Mouse (Mus musculus): ENCODE measurements at regions not wholly inside any gene's neighbourhood (a gene's known extent, or its start where the extent isn't known, plus 50 kb on each side); places are given as distances from the start of the nearest gene placed in this dataset.

- no peak for DNase-seq (ENCODE audit: low spot score)
Observed at GRCm38 (mm10) chr4:81727735-81728581, 285.3 kb upstream of the Mpdz start.

- DNase-seq (ENCODE audit: low spot score): no peak
Observed at GRCm38 (mm10) chr4:81726761-81727723, 284.4 kb upstream of the Mpdz start.

GRCm38 (mm10) chr4:81724751-81725150 is 282.1 kb upstream of the Mpdz start:
- no peak for DNase-seq (ENCODE audit: low spot score)

GRCm38 (mm10) chr4:81712378-81712777 is 269.8 kb upstream of the Mpdz start:
- no peak for DNase-seq (ENCODE audit: low spot score)

GRCm38 (mm10) chr4:81695182-81695581 is 252.6 kb upstream of the Mpdz start:
- DNase-seq (ENCODE audit: low spot score): no peak

- no peak for DNase-seq (ENCODE audit: low spot score)
Observed at GRCm38 (mm10) chr4:81677205-81677604, 234.6 kb upstream of the Mpdz start.

- peak; percentile 3 for DNase-seq (ENCODE audit: low spot score)
Observed at GRCm38 (mm10) chr4:81674871-81675270, 232.3 kb upstream of the Mpdz start.

- DNase-seq (ENCODE audit: low spot score): no peak
Observed at GRCm38 (mm10) chr4:81673398-81674265, 231.0 kb upstream of the Mpdz start.

- DNase-seq (ENCODE audit: low spot score): no peak
Observed at GRCm38 (mm10) chr4:81671986-81672385, 229.4 kb upstream of the Mpdz start.

- no peak for DNase-seq (ENCODE audit: low spot score)
Observed at GRCm38 (mm10) chr4:81669181-81669580, 226.6 kb upstream of the Mpdz start.

GRCm38 (mm10) chr4:81661096-81661495 is 218.5 kb upstream of the Mpdz start:
- DNase-seq (ENCODE audit: low spot score): no peak

GRCm38 (mm10) chr4:81628496-81628828 is 185.8 kb upstream of the Mpdz start:
- DNase-seq (ENCODE audit: low spot score): no peak

- no peak for DNase-seq (ENCODE audit: low spot score)
Observed at GRCm38 (mm10) chr4:81627714-81628495, 185.3 kb upstream of the Mpdz start.

GRCm38 (mm10) chr4:81625348-81625934 is 182.8 kb upstream of the Mpdz start:
- DNase-seq (ENCODE audit: low spot score): no peak

GRCm38 (mm10) chr4:81624111-81624510 is 181.5 kb upstream of the Mpdz start:
- no peak for DNase-seq (ENCODE audit: low spot score)

- no peak for DNase-seq (ENCODE audit: low spot score)
Observed at GRCm38 (mm10) chr4:81621391-81622137, 178.9 kb upstream of the Mpdz start.

- DNase-seq (ENCODE audit: low spot score): no peak
Observed at GRCm38 (mm10) chr4:81617191-81617590, 174.6 kb upstream of the Mpdz start.

GRCm38 (mm10) chr4:81611191-81611590 is 168.6 kb upstream of the Mpdz start:
- DNase-seq (ENCODE audit: low spot score): no peak

GRCm38 (mm10) chr4:81600396-81600795 is 157.8 kb upstream of the Mpdz start:
- DNase-seq (ENCODE audit: low spot score): no peak

GRCm38 (mm10) chr4:81597390-81597789 is 154.8 kb upstream of the Mpdz start:
- no peak for DNase-seq (ENCODE audit: low spot score)
